In genomic region chr11:114205192-114205591, GRCm38 (mm10) we compare ENCODE assay signal across 9 mouse cellular contexts.
DNase-seq lines count a peak whose midpoint lies in the region; TF ChIP-seq lines count a peak whose summit lies in the region.
"Had no signal": no experiment of that assay in that cellular context is flagged by ENCODE, and none has a peak within 500 bp of the region (broad histone marks: within the 10 kb centered on the region; RNA-seq: fewer than 3 reads in every experiment).

No protein-coding gene starts in this region.

- no peaks in the 10 kb centered on the region for H3K27me3 ChIP-seq in thymus, adult 2 months (ENCODE audit: control insufficient read depth, insufficient read depth, low read length)

- WGBS in thymus, adult 2 months, result 49% methylated on average over 2 of the region's 2 CpGs

- no peaks in the 10 kb centered on the region for H3K36me3 ChIP-seq in thymus, adult 2 months (ENCODE audit: control insufficient read depth, insufficient read depth, low read length)
- H3K36me3 ChIP-seq: G1E had no signal

- TF ChIP-seq CTCF in thymus, adult 2 months (IDR thresholded peaks at IDR 0.05; ENCODE audit: borderline replicate concordance, control insufficient read depth, extremely low read depth, insufficient read depth, low read length, poor library complexity), result peak; percentile 60; the same call in 1 of the 2 replicates

- H3K4me1 ChIP-seq in thymus, adult 2 months (replicated peaks; ENCODE audit: control insufficient read depth, insufficient read depth, low read length), result peaks cover 14% of the 10 kb centered on the region

- TF ChIP-seq POLR2A in thymus, adult 2 months (IDR thresholded peaks at IDR 0.05; ENCODE audit: control insufficient read depth, extremely low read depth, insufficient read depth, low read length, poor library complexity), result no peak

- no peak overlapping the region for H3K27ac ChIP-seq in thymus, adult 2 months (ENCODE audit: control insufficient read depth, insufficient read depth, low read length)

- H3K4me3 ChIP-seq in thymus, adult 2 months (ENCODE audit: control insufficient read depth, insufficient read depth, low read length), result no peak overlapping the region

- intact Hi-C loops in left cerebral cortex, postnatal 4 days (cut with DNase I), result no loop called here
- intact Hi-C loops in left cerebral cortex, postnatal 36 days (cut with DNase I), result no loop called here

- peak; percentile 45 for DNase-seq in cerebellum, adult 11 months
- no peak for DNase-seq in cerebellum, adult 11-12 months
- DNase-seq in left cerebral cortex, postnatal 4 days, result peak; percentile 66
- no peak for DNase-seq in left cerebral cortex, postnatal 36 days (ENCODE audit: low spot score in 2 of 2)
- peak; percentile 59 to 81 for DNase-seq in adrenal gland, postnatal 36 days
- DNase-seq in gastrocnemius, postnatal 10 days, result peak; percentile 59
- peak; percentile 68 for DNase-seq in lung, postnatal 36 days
- peak; percentile 88 for DNase-seq in thymus, adult 2 months

Comparison
In these comparisons a context has a peak if more than half of its experiments do, and no peak if none do; other contexts are left out.
1. DNase-seq: peak in cerebellum, adult 11 months (single experiment), left cerebral cortex, postnatal 4 days (single experiment), adrenal gland, postnatal 36 days (2 of 2), gastrocnemius, postnatal 10 days (single experiment), lung, postnatal 36 days (single experiment) and thymus, adult 2 months (single experiment); none in cerebellum, adult 11-12 months (single experiment) and left cerebral cortex, postnatal 36 days (0 of 2).